Mouse (Mus musculus): ENCODE measurements around the gene Hs6st3. TPM values are rescaled to one million over a fixed set of nuclear protein-coding genes. Genes with fewer than 3 reads are reported as not detected.
A peak's percentile ranks its signal among the peaks of the same experiment; 100 is the strongest.

Gene Hs6st3
- polyA plus RNA-seq, 1 experiment from 2014 or later: not detected

GRCm38 (mm10) chr14:119731436-119732080 is 593.4 kb downstream of the Hs6st3 start:
- 71% methylated on average over 7 of the region's 7 CpGs for whole genome bisulfite sequencing
- Histone ChIP-seq H3K4me3 (ENCODE audit: low read length) (no peak overlapping the region), H3K36me3 (ENCODE audit: control insufficient read depth, insufficient read depth) (no peaks in the 10 kb centered on the region), H3K27ac (ENCODE audit: low read length) (no peak overlapping the region), H3K4me1 (ENCODE audit: control insufficient read depth, insufficient read depth, low read length) (no peaks in the 10 kb centered on the region), H3K4me2 (ENCODE audit: low read depth, low read length) (no peak overlapping the region), H3K9me3 (replicated peaks; ENCODE audit: control insufficient read depth, low read length) (no peaks in the 10 kb centered on the region; the same call in 1 of the 2 replicates), H3K9ac (ENCODE audit: low read length) (no peak overlapping the region), H3K27me3 (ENCODE audit: control insufficient read depth, insufficient read depth, low read length) (no peaks in the 10 kb centered on the region)
- ATAC-seq (replicated peaks; ENCODE audit: extremely low read depth, insufficient read depth, low FRiP score): no peak

- no peaks in the 10 kb centered on the region for H3K27me3 ChIP-seq (ENCODE audit: control insufficient read depth, insufficient read depth, low read length)
- no peak overlapping the region for H3K9ac ChIP-seq (ENCODE audit: low read length)
- no peaks in the 10 kb centered on the region; the same call in 1 of the 2 replicates for H3K9me3 ChIP-seq (replicated peaks; ENCODE audit: control insufficient read depth, low read length)
- no peak overlapping the region for H3K4me2 ChIP-seq (ENCODE audit: low read depth, low read length)
- H3K36me3 ChIP-seq (ENCODE audit: control insufficient read depth, insufficient read depth): no peaks in the 10 kb centered on the region
- no peak overlapping the region for H3K27ac ChIP-seq (ENCODE audit: low read length)
- ATAC-seq (replicated peaks; ENCODE audit: extremely low read depth, insufficient read depth, low FRiP score): no peak
- no peaks in the 10 kb centered on the region for H3K4me1 ChIP-seq (ENCODE audit: control insufficient read depth, insufficient read depth, low read length)
- WGBS: 89% methylated on average over 4 of the region's 4 CpGs
- H3K4me3 ChIP-seq (ENCODE audit: low read length): no peak overlapping the region
Observed at GRCm38 (mm10) chr14:119732219-119732618, 594.1 kb downstream of the Hs6st3 start.

- no peak for ATAC-seq (replicated peaks; ENCODE audit: extremely low read depth, insufficient read depth, low FRiP score)
- H3K27me3 ChIP-seq (ENCODE audit: control insufficient read depth, insufficient read depth, low read length): no peaks in the 10 kb centered on the region
- H3K9me3 ChIP-seq (replicated peaks; ENCODE audit: control insufficient read depth, low read length): no peaks in the 10 kb centered on the region; the same call in 1 of the 2 replicates
- no peaks in the 10 kb centered on the region for H3K36me3 ChIP-seq (ENCODE audit: control insufficient read depth, insufficient read depth)
- no peaks in the 10 kb centered on the region for H3K4me1 ChIP-seq (ENCODE audit: control insufficient read depth, insufficient read depth, low read length)
- H3K27ac ChIP-seq (ENCODE audit: low read length): no peak overlapping the region
- no peak overlapping the region for H3K4me2 ChIP-seq (ENCODE audit: low read depth, low read length)
- H3K4me3 ChIP-seq (ENCODE audit: low read length): no peak overlapping the region
- 74% methylated on average over 5 of the region's 5 CpGs for WGBS
- H3K9ac ChIP-seq (ENCODE audit: low read length): no peak overlapping the region
Observed at GRCm38 (mm10) chr14:119737408-119737961, 599.3 kb downstream of the Hs6st3 start.

GRCm38 (mm10) chr14:119741791-119742190 is 603.6 kb downstream of the Hs6st3 start:
- H3K27ac ChIP-seq (ENCODE audit: low read length): no peak overlapping the region
- no peak overlapping the region for H3K4me3 ChIP-seq (ENCODE audit: low read length)
- no peak overlapping the region for H3K4me2 ChIP-seq (ENCODE audit: low read depth, low read length)
- H3K4me1 ChIP-seq (ENCODE audit: control insufficient read depth, insufficient read depth, low read length): no peaks in the 10 kb centered on the region
- no peak overlapping the region for H3K9ac ChIP-seq (ENCODE audit: low read length)
- H3K9me3 ChIP-seq (replicated peaks; ENCODE audit: control insufficient read depth, low read length): no peaks in the 10 kb centered on the region
- no peaks in the 10 kb centered on the region for H3K27me3 ChIP-seq (ENCODE audit: control insufficient read depth, insufficient read depth, low read length)
- H3K36me3 ChIP-seq (ENCODE audit: control insufficient read depth, insufficient read depth): no peaks in the 10 kb centered on the region
- ATAC-seq (replicated peaks; ENCODE audit: extremely low read depth, insufficient read depth, low FRiP score): no peak
- WGBS: 83% methylated on average over 1 of the region's 1 CpGs

- Histone ChIP-seq H3K4me2 (ENCODE audit: low read depth, low read length) (no peak overlapping the region), H3K9ac (ENCODE audit: low read length) (no peak overlapping the region), H3K9me3 (replicated peaks; ENCODE audit: control insufficient read depth, low read length) (no peaks in the 10 kb centered on the region), H3K36me3 (ENCODE audit: control insufficient read depth, insufficient read depth) (no peaks in the 10 kb centered on the region), H3K4me3 (ENCODE audit: low read length) (no peak overlapping the region), H3K4me1 (ENCODE audit: control insufficient read depth, insufficient read depth, low read length) (no peaks in the 10 kb centered on the region), H3K27me3 (ENCODE audit: control insufficient read depth, insufficient read depth, low read length) (no peaks in the 10 kb centered on the region), H3K27ac (ENCODE audit: low read length) (no peak overlapping the region)
- 79% methylated on average over 7 of the region's 7 CpGs for WGBS
- no peak for ATAC-seq (replicated peaks; ENCODE audit: extremely low read depth, insufficient read depth, low FRiP score)
Observed at GRCm38 (mm10) chr14:119761376-119761775, 623.2 kb downstream of the Hs6st3 start.

GRCm38 (mm10) chr14:119772040-119772439 is 633.9 kb downstream of the Hs6st3 start:
- H3K36me3 ChIP-seq (ENCODE audit: control insufficient read depth, insufficient read depth): no peaks in the 10 kb centered on the region
- WGBS: 25% methylated on average over 4 of the region's 4 CpGs
- no peak overlapping the region for H3K4me3 ChIP-seq (ENCODE audit: low read length)
- H3K27ac ChIP-seq (ENCODE audit: low read length): peak overlapping the region; percentile 47
- H3K27me3 ChIP-seq (ENCODE audit: control insufficient read depth, insufficient read depth, low read length): no peaks in the 10 kb centered on the region
- H3K4me1 ChIP-seq (ENCODE audit: control insufficient read depth, insufficient read depth, low read length): peaks cover 4% of the 10 kb centered on the region
- no peak for ATAC-seq (replicated peaks; ENCODE audit: extremely low read depth, insufficient read depth, low FRiP score)
- H3K4me2 ChIP-seq (ENCODE audit: low read depth, low read length): 0 out of 2 replicates have a peak overlapping the region, but pooled peaks have one; percentile 5
- H3K9me3 ChIP-seq (replicated peaks; ENCODE audit: control insufficient read depth, low read length): no peaks in the 10 kb centered on the region
- H3K9ac ChIP-seq (ENCODE audit: low read length): no peak overlapping the region

- WGBS: 73% methylated on average over 3 of the region's 3 CpGs
- H3K4me2 ChIP-seq (ENCODE audit: low read depth, low read length): no peak overlapping the region
- H3K4me3 ChIP-seq (ENCODE audit: low read length): no peak overlapping the region
- peaks cover 4% of the 10 kb centered on the region for H3K4me1 ChIP-seq (ENCODE audit: control insufficient read depth, insufficient read depth, low read length)
- H3K9ac ChIP-seq (ENCODE audit: low read length): no peak overlapping the region
- ATAC-seq (replicated peaks; ENCODE audit: extremely low read depth, insufficient read depth, low FRiP score): no peak
- H3K27ac ChIP-seq (ENCODE audit: low read length): no peak overlapping the region
- no peaks in the 10 kb centered on the region for H3K9me3 ChIP-seq (replicated peaks; ENCODE audit: control insufficient read depth, low read length)
- no peaks in the 10 kb centered on the region for H3K36me3 ChIP-seq (ENCODE audit: control insufficient read depth, insufficient read depth)
- no peaks in the 10 kb centered on the region for H3K27me3 ChIP-seq (ENCODE audit: control insufficient read depth, insufficient read depth, low read length)
Observed at GRCm38 (mm10) chr14:119776261-119776660, 638.1 kb downstream of the Hs6st3 start.

GRCm38 (mm10) chr14:119779982-119780588 is 641.9 kb downstream of the Hs6st3 start:
- 74% methylated on average over 12 of the region's 12 CpGs for WGBS

GRCm38 (mm10) chr14:119781111-119781510 is 643.0 kb downstream of the Hs6st3 start:
- no peak for ATAC-seq (replicated peaks; ENCODE audit: extremely low read depth, insufficient read depth, low FRiP score)
- no peaks in the 10 kb centered on the region for H3K27me3 ChIP-seq (ENCODE audit: control insufficient read depth, insufficient read depth, low read length)
- no peaks in the 10 kb centered on the region for H3K36me3 ChIP-seq (ENCODE audit: control insufficient read depth, insufficient read depth)
- no peaks in the 10 kb centered on the region for H3K4me1 ChIP-seq (ENCODE audit: control insufficient read depth, insufficient read depth, low read length)
- no peak overlapping the region for H3K4me3 ChIP-seq (ENCODE audit: low read length)
- no peaks in the 10 kb centered on the region for H3K9me3 ChIP-seq (replicated peaks; ENCODE audit: control insufficient read depth, low read length)
- no peak overlapping the region for H3K4me2 ChIP-seq (ENCODE audit: low read depth, low read length)
- no peak overlapping the region for H3K27ac ChIP-seq (ENCODE audit: low read length)
- WGBS: 88% methylated on average over 1 of the region's 1 CpGs
- no peak overlapping the region for H3K9ac ChIP-seq (ENCODE audit: low read length)

More at GRCm38 (mm10) chr14:119779982-119780588, 641.9 kb downstream of the Hs6st3 start:
- H3K9me3 ChIP-seq (replicated peaks; ENCODE audit: control insufficient read depth, low read length): no peaks in the 10 kb centered on the region
- no peak overlapping the region for H3K4me2 ChIP-seq (ENCODE audit: low read depth, low read length)
- H3K36me3 ChIP-seq (ENCODE audit: control insufficient read depth, insufficient read depth): no peaks in the 10 kb centered on the region
- no peaks in the 10 kb centered on the region for H3K27me3 ChIP-seq (ENCODE audit: control insufficient read depth, insufficient read depth, low read length)
- H3K27ac ChIP-seq (ENCODE audit: low read length): no peak overlapping the region
- no peaks in the 10 kb centered on the region for H3K4me1 ChIP-seq (ENCODE audit: control insufficient read depth, insufficient read depth, low read length)
- no peak for ATAC-seq (replicated peaks; ENCODE audit: extremely low read depth, insufficient read depth, low FRiP score)
- H3K9ac ChIP-seq (ENCODE audit: low read length): no peak overlapping the region
- no peak overlapping the region for H3K4me3 ChIP-seq (ENCODE audit: low read length)
